Mouse (Mus musculus): ENCODE measurements around the gene Olfr168. TPM values are rescaled to one million over a fixed set of nuclear protein-coding genes. Genes with fewer than 3 reads are reported as not detected.
"Not testable (repeated sequence)": the region's sequence is repeated elsewhere in the genome, so short reads cannot be mapped to it uniquely, and the experiment has no call there.

The Olfr168 gene
- total RNA-seq (2014; rRNA removed) (not detected in 2 replicates), polyA plus RNA-seq (2015; fragmentation: Nextera tagmentation; extraction: Ambion mirVana) (not detected in 2 replicates)

DNA sequence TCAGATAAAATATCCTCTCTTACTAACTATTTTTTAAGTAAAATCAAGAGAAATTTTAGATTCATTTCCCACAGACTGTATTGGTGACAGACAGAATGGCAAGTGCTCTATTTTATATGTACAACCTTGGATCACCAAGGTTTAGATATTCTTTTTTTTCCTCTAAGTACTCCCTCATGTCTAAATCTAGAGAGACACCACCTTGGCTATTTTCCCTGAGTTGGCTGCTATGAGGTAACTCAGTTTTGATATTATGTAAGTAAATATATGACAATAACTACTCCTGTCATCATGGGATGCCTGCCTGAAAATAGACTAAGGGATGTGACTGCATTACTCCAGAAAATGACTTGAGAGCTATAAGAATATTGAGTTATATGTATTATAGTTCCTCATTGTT, at the start of gene Olfr168:
Olfr168 (minus strand) TSS at position 101 of the 400 bp plus-strand sequence.
- H3K27ac ChIP-seq (ENCODE audit: low read depth, low read length): no peak within 1 kb of the TSS

DNA sequence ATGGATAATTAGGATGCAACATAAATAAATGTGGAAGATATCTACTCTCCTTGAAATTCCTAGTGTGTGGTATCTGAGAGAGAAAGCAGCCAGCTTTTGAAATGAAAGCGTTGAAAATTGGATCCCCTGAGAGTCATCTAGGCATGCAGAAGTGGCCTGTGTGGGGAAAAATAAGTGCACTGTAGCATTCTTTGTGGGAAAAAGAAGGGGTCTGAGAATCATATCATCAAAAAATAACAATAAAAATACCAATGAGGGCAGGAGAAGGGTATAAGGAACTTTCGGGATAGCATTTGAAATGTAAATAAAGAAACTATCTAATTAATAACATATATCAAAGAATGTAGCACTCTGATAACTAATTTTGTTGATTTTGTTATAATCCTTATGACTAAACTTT, 36.4 kb upstream of the Olfr168 start, which contains the start of gene Olfr169:
Olfr169 (minus strand) TSS at position 101 of the 400 bp plus-strand sequence.
- not testable (repeated sequence) for ATAC-seq; H3K4me3 ChIP-seq (ENCODE audit: low read depth, low read length); H3K27ac ChIP-seq (ENCODE audit: low read depth, low read length); DNase-seq; H3K4me2 ChIP-seq (ENCODE audit: low read depth); H3K9ac ChIP-seq; H3K27me3 ChIP-seq (ENCODE audit: insufficient read depth, low read length); H3K9me3 ChIP-seq (ENCODE audit: low read length); H3K4me1 ChIP-seq (ENCODE audit: insufficient read depth); H3K36me3 ChIP-seq (ENCODE audit: insufficient read depth)
- 95% methylated on average over 2 of the region's 2 CpGs for WGBS

More for the DNA sequence above, at the start of gene Olfr168:
- Histone ChIP-seq H3K4me2 (ENCODE audit: low read depth) (no peak within 1 kb of the TSS), H3K27me3 (ENCODE audit: insufficient read depth, low read length) (no peaks in the 10 kb centered on the region), H3K4me3 (ENCODE audit: low read depth, low read length) (no peak within 1 kb of the TSS), H3K4me1 (ENCODE audit: insufficient read depth) (no peaks in the 10 kb centered on the region), H3K36me3 (ENCODE audit: insufficient read depth) (no peaks in the 10 kb centered on the region), H3K9me3 (ENCODE audit: low read length) (no peaks in the 10 kb centered on the region), H3K9ac (no peak within 1 kb of the TSS)
- DNase-seq (no peak), ATAC-seq (no peak)
- TF ChIP-seq CTCF (IDR thresholded peaks at IDR 0.05; ENCODE audit: low read depth): no peak

DNA sequence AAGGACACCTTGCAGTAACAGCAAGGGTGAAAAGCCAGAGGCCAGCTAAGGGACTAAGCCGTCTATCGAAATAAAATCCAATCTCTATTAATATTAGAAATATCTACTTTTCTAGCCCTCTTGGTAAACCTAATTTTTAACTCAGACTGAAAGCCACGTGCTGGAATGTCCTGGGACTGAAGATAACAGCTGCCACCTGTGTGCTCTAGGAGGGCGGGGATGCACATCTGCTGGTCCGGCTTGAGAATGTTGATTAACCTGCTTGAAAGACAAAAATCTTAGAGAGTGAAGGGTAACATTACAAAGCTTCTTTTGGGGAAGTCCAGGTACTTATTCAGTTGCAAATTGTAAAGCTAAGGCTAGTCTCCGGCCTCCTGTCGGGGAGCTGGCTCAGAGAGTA, 18.1 kb upstream of the Olfr168 start:
- not testable (repeated sequence) for H3K4me2 ChIP-seq (ENCODE audit: low read depth); DNase-seq; H3K36me3 ChIP-seq (ENCODE audit: insufficient read depth); H3K4me3 ChIP-seq (ENCODE audit: low read depth, low read length); H3K9ac ChIP-seq; H3K27me3 ChIP-seq (ENCODE audit: insufficient read depth, low read length); H3K27ac ChIP-seq (ENCODE audit: low read depth, low read length); H3K9me3 ChIP-seq (ENCODE audit: low read length); H3K4me1 ChIP-seq (ENCODE audit: insufficient read depth); ATAC-seq
- 87% methylated on average over 7 of the region's 7 CpGs for WGBS

DNA sequence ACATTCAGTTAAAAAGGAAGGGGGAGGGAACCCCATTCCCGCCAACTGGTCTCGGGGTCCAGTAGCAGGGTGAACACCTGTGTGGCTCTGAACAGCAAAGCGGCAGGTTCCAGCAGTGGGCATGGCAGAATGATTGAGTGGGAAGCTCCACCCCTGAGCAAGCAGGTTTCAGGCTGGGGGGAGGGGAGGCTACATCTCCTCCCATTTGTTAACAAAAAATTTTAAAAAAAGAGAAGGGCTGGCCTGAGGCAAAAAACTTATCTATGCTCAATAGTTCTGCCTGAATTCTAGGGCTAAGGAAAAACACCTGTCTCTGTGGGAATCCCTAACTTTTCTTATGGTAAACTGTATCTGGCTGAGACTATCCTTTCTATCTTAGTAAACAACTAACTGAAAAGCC, 16.9 kb upstream of the Olfr168 start:
- H3K9ac ChIP-seq; H3K4me3 ChIP-seq (ENCODE audit: low read depth, low read length); H3K27ac ChIP-seq (ENCODE audit: low read depth, low read length); H3K4me2 ChIP-seq (ENCODE audit: low read depth); ATAC-seq; H3K36me3 ChIP-seq (ENCODE audit: insufficient read depth); H3K27me3 ChIP-seq (ENCODE audit: insufficient read depth, low read length); H3K9me3 ChIP-seq (ENCODE audit: low read length); DNase-seq; H3K4me1 ChIP-seq (ENCODE audit: insufficient read depth): not testable (repeated sequence)
- 96% methylated on average over 3 of the region's 3 CpGs for WGBS

DNA sequence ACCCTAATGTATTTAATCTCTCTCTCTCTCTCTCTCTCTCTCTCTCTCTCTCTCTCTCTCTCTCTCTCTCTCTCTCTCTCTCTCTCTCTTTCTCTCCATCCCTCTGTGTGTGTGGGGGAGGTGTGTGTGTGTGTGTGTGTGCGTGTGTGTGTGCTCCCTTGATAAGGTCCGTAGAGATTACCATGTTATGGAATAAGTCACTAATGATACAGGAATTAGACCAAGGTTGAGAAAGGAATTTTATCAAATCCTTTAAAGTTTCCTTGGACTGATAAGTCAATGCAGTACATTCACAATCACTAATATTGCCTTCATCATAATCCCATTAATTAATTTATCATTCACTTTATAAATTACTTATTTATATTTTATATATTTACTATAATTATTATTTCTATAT, 13.2 kb downstream of the Olfr168 start, which contains the start of gene Olfr167:
Olfr167 (minus strand) TSS at position 101 of the 400 bp plus-strand sequence.
- Histone ChIP-seq H3K36me3 (ENCODE audit: insufficient read depth) (no peaks in the 10 kb centered on the region), H3K9ac (no peak within 1 kb of the TSS), H3K4me3 (ENCODE audit: low read depth, low read length) (no peak within 1 kb of the TSS), H3K9me3 (ENCODE audit: low read length) (0 out of 2 replicates have a peak, but pooled peaks cover 3% of the 10 kb centered on the region), H3K27me3 (ENCODE audit: insufficient read depth, low read length) (no peaks in the 10 kb centered on the region), H3K27ac (ENCODE audit: low read depth, low read length) (no peak within 1 kb of the TSS), H3K4me2 (ENCODE audit: low read depth) (no peak within 1 kb of the TSS), H3K4me1 (ENCODE audit: insufficient read depth) (no peaks in the 10 kb centered on the region)
- TF ChIP-seq CTCF (IDR thresholded peaks at IDR 0.05; ENCODE audit: low read depth): no peak
- 84% methylated on average over 2 of the region's 2 CpGs for WGBS
- ATAC-seq (no peak), DNase-seq (no peak)

DNA sequence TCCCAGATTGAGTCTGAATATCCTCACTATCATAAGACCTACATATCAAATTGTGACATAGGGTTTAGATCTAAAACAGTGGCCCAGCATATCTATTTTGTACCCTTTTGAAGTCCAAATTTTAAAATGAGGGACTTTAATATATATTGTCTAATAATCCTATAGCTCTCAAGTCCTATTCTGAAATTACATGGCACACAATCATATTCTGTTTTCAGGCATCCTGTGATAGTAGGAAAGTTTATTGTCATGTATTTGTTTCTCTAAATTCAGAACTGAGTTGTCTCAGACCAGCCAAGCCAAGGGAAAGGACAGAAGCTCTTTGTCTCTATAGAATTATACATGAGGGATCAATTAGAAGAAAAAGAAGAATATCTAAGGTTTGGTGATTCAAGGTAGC, 52.0 kb downstream of the Olfr168 start, which contains the start of gene Olfr166:
Olfr166 (plus strand) TSS at position 301 of the 400 bp plus-strand sequence.
- TF ChIP-seq CTCF (IDR thresholded peaks at IDR 0.05; ENCODE audit: low read depth): no peak
- H3K36me3 ChIP-seq (ENCODE audit: insufficient read depth): no peaks in the 10 kb centered on the region
- no peak for DNase-seq
- H3K27ac ChIP-seq (ENCODE audit: low read depth, low read length): no peak within 1 kb of the TSS
- no peaks in the 10 kb centered on the region for H3K27me3 ChIP-seq (ENCODE audit: insufficient read depth, low read length)
- no peak within 1 kb of the TSS for H3K9ac ChIP-seq
- no peak within 1 kb of the TSS for H3K4me2 ChIP-seq (ENCODE audit: low read depth)
- no peaks in the 10 kb centered on the region for H3K4me1 ChIP-seq (ENCODE audit: insufficient read depth)
- no peak for ATAC-seq
- H3K9me3 ChIP-seq (ENCODE audit: low read length): 0 out of 2 replicates have a peak, but pooled peaks cover 4% of the 10 kb centered on the region
- no peak within 1 kb of the TSS for H3K4me3 ChIP-seq (ENCODE audit: low read depth, low read length)

Other genes with a start within 250 kb of the Olfr168 start
- gene Olfr164, start 221.5 kb downstream of the Olfr168 start, total RNA-seq (2014; rRNA removed): not detected in 2 replicates
- not detected in 2 replicates for gene Olfr164, start 221.5 kb downstream of the Olfr168 start, polyA plus RNA-seq (2015; fragmentation: Nextera tagmentation; extraction: Ambion mirVana)
- gene Olfr165, start 112.4 kb downstream of the Olfr168 start, total RNA-seq (2014; rRNA removed): not detected in 2 replicates
- not detected in 2 replicates for gene Olfr165, start 112.4 kb downstream of the Olfr168 start, polyA plus RNA-seq (2015; fragmentation: Nextera tagmentation; extraction: Ambion mirVana)
- gene Olfr166, start 51.9 kb downstream of the Olfr168 start, total RNA-seq (2014; rRNA removed): not detected in 2 replicates
- gene Olfr166, start 51.9 kb downstream of the Olfr168 start, polyA plus RNA-seq (2015; fragmentation: Nextera tagmentation; extraction: Ambion mirVana): not detected in 2 replicates
- gene Olfr167, start 13.3 kb downstream of the Olfr168 start, total RNA-seq (2014; rRNA removed): not detected in 2 replicates
- not detected in 2 replicates for gene Olfr167, start 13.3 kb downstream of the Olfr168 start, polyA plus RNA-seq (2015; fragmentation: Nextera tagmentation; extraction: Ambion mirVana)
- not detected in 2 replicates for gene Olfr169, start 36.3 kb upstream of the Olfr168 start, total RNA-seq (2014; rRNA removed)
- gene Olfr169, start 36.3 kb upstream of the Olfr168 start, polyA plus RNA-seq (2015; fragmentation: Nextera tagmentation; extraction: Ambion mirVana): not detected in 2 replicates
- gene Olfr170, start 76.3 kb upstream of the Olfr168 start, total RNA-seq (2014; rRNA removed): not detected in 2 replicates
- gene Olfr170, start 76.3 kb upstream of the Olfr168 start, polyA plus RNA-seq (2015; fragmentation: Nextera tagmentation; extraction: Ambion mirVana): not detected in 2 replicates
- not detected in 2 replicates for gene Olfr171, start 94.4 kb upstream of the Olfr168 start, total RNA-seq (2014; rRNA removed)
- not detected in 2 replicates for gene Olfr171, start 94.4 kb upstream of the Olfr168 start, polyA plus RNA-seq (2015; fragmentation: Nextera tagmentation; extraction: Ambion mirVana)
- not detected in 2 replicates for gene Lamp3, start 170.8 kb upstream of the Olfr168 start, total RNA-seq (2014; rRNA removed)
- gene Lamp3, start 170.8 kb upstream of the Olfr168 start, polyA plus RNA-seq (2015; fragmentation: Nextera tagmentation; extraction: Ambion mirVana): 0.05 and 0.06 TPM in 2 replicates
- 45.4 and 50.4 TPM in 2 replicates for gene B3gnt5, start 224.7 kb upstream of the Olfr168 start, total RNA-seq (2014; rRNA removed)
- 25.9 and 28.6 TPM in 2 replicates for gene B3gnt5, start 224.7 kb upstream of the Olfr168 start, polyA plus RNA-seq (2015; fragmentation: Nextera tagmentation; extraction: Ambion mirVana)

Measured in forebrain, postnatal 0 days (tissue).